In the genomic region with DNA sequence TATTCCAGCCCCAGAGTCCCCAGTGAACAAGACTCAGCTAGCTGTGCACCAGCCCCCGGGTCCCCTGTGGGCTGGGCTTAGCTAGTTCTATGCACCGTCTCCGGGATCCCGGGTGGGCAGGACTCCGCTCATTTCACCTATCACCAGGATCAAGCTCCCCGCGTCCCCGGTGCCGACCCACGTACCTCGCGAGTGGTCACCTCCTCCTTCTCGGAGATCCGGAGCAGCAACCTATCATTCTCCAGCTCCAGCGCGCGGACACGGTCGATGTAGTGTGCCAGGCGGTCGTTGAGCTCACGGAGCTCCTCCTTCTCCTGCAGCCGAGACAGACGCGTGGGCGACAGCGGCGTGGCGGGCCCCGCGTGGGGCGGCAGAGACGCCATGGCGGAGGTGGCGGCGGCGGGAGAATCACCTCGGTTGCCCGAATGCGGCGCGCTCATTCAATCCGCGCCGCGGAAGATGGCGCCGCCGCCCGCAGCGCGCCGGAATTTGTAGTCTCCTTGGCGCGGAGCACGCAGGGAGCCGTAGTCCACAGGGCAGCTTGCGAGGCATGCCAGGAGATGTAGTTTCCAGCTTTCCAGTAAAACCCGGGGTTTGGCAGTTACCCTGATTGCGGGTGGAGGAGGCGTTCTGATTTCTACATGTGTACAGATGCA, we compare ENCODE assay signal across 2 mouse cellular contexts.
A peak's percentile ranks its signal among the peaks of the same experiment; 100 is the strongest.
TF ChIP-seq lines count a peak whose summit lies in the region.

Lmnb2 (minus strand) TSS at position 467 of the 656 bp plus-strand sequence.

TF ChIP-seq in C2C12, 6 proteins besides CTCF, POLR2A, EP300 and RAD21 (continued from another document):
- TF ChIP-seq FOSL1 (IDR thresholded peaks at IDR 0.05; ENCODE audit: insufficient read depth, low read length, poor library complexity, severe bottlenecking): no peak
TF ChIP-seq in C2C12: peak in this region for 0.

TF ChIP-seq in myocyte, 11 proteins besides CTCF, POLR2A, EP300 and RAD21 (continued from another document):
- TF ChIP-seq CEBPB (IDR thresholded peaks at IDR 0.05; ENCODE audit: insufficient read depth, poor library complexity, severe bottlenecking) (no peak), MAX (IDR thresholded peaks at IDR 0.05; ENCODE audit: low read depth) (no peak), MYOD1 (IDR thresholded peaks at IDR 0.05; ENCODE audit: control insufficient read depth in 1 of 3, insufficient read length in 2 of 3, low read depth in 2 of 3) (peak in 1 of 3 experiments; percentile 11), USF1 (IDR thresholded peaks at IDR 0.05; ENCODE audit: low read depth) (no peak)
TF ChIP-seq in myocyte: peak in this region for 4.
